Comparison of ENCODE assay signal across 9 mouse cellular contexts in the genomic region with DNA sequence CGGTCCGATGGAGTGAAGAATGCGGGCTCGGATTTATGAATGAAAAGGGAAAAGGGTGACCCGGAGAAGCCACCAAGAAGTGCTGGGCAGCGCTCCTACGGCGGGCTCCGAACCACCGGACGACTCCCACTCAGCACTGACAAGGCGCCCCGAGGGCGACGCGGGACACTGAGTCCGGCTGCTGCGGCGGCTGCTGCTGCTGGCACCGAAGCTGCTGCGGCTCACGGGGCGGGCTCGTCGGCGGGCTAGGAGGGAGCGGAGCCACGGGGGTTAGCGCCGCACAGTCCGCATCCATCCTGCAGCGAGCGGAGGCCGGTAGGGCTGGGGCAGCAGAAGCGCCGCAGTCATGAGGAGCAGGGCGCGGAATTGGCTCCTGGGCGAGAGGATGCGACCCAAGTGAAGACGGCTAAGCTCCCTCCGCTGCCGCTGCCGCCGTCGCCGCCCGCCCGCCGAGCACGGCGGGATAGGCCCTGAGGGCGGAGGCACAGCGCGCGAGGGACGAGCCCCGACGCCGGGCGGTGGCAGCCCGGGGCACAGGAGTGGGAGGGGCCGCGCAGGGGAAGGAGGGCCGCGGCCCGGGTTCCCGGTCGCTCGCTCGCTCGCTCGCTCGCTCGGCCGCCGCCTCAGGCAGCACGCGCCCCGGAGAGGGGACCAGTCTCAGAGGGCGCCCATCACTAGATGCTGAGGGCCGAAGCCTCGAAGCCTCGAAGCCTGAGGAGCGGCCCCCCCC. TPM values are rescaled to one million over a fixed set of nuclear protein-coding genes. Genes with fewer than 3 reads are reported as not detected.
DNase-seq lines count a peak whose midpoint lies in the region; ATAC-seq and TF ChIP-seq lines count a peak whose summit lies in the region.
"Had no signal": no experiment of that assay in that cellular context is flagged by ENCODE, and none has a peak within 500 bp of the region (broad histone marks: within the 10 kb centered on the region; RNA-seq: fewer than 3 reads in every experiment).

No protein-coding gene starts in this region.

- ATAC-seq in frontal cortex, adult (ENCODE audit: low TSS enrichment), result peak; percentile 41
- peak; percentile 64 for ATAC-seq in hindbrain, embryonic 13.5 days (ENCODE audit: low FRiP score)

- peak overlapping the region; percentile 89 for H3K4me2 ChIP-seq in hindbrain, embryonic 13.5 days

- H3K27ac ChIP-seq in ES-Bruce4 (ENCODE audit: insufficient read depth, low read length), result no peak overlapping the region
- peak overlapping the region; percentile 98 for H3K27ac ChIP-seq in hindbrain, embryonic 13.5 days

- peak overlapping the region; percentile 98 for H3K4me3 ChIP-seq in ES-Bruce4 (ENCODE audit: low read depth, low read length)
- peak overlapping the region; percentile 73 for H3K4me3 ChIP-seq in hindbrain, embryonic 13.5 days

- under 1% methylated on average over 64 of the region's 85 CpGs for WGBS in hindbrain, embryonic 13.5 days

- DNase-seq in c-Kit-negative CD71-positive TER-119-positive erythroid progenitor cells, embryonic 14.5 days (ENCODE audit: low read depth, low spot score), result peak; percentile 78
- peak; percentile 63 to 64 for DNase-seq in layer of hippocampus, postnatal 36 days
- peak; percentile 79 for DNase-seq in lung, postnatal 25 days (ENCODE audit: low spot score)
- peak; percentile 53 for DNase-seq in retina, postnatal 7 days (ENCODE audit: low read depth, low spot score)
- peak; percentile 64 to 83 for DNase-seq in urinary bladder, adult 18-20 months (ENCODE audit: low spot score in 2 of 2)

- no peak for TF ChIP-seq EP300 in ES-Bruce4 (IDR thresholded peaks at IDR 0.05; ENCODE audit: insufficient read depth, low read depth, low read length)

- peaks cover 21% of the 10 kb centered on the region for H3K36me3 ChIP-seq in ES-Bruce4 (ENCODE audit: control insufficient read depth, insufficient read depth, low read length, poor library complexity, severe bottlenecking)
- H3K36me3 ChIP-seq in hindbrain, embryonic 13.5 days, result no peaks in the 10 kb centered on the region

- no peaks in the 10 kb centered on the region for H3K4me1 ChIP-seq in ES-Bruce4 (ENCODE audit: control insufficient read depth, insufficient read depth, low read length)
- H3K4me1 ChIP-seq in hindbrain, embryonic 13.5 days (replicated peaks), result peaks cover 27% of the 10 kb centered on the region

- H3K27me3 ChIP-seq in ES-Bruce4 (ENCODE audit: control insufficient read depth, insufficient read depth, low read length, poor library complexity, severe bottlenecking), result no peaks in the 10 kb centered on the region
- peaks cover 3% of the 10 kb centered on the region; the same call in 1 of the 2 replicates for H3K27me3 ChIP-seq in hindbrain, embryonic 13.5 days

- H3K9me3 ChIP-seq in ES-Bruce4 (replicated peaks; ENCODE audit: control insufficient read depth, insufficient read depth, low read length, poor library complexity, severe bottlenecking), result no peaks in the 10 kb centered on the region
- no peaks in the 10 kb centered on the region for H3K9me3 ChIP-seq in hindbrain, embryonic 13.5 days

- TF ChIP-seq POLR2A in ES-Bruce4 (IDR thresholded peaks at IDR 0.05; ENCODE audit: insufficient read depth, low read length), result no peak

- no peak for TF ChIP-seq CTCF in ES-Bruce4 (IDR thresholded peaks at IDR 0.05; ENCODE audit: low read depth, low read length)

- H3K9ac ChIP-seq in ES-Bruce4 (ENCODE audit: low read depth, poor library complexity, severe bottlenecking), result peak overlapping the region; percentile 98
- H3K9ac ChIP-seq in hindbrain, embryonic 13.5 days, result peak overlapping the region; percentile 91

RNA-seq across cellular contexts. Expression of a gene that starts 0.7 kb away (rescaled TPM):
- 466 and 478 TPM in 2 replicates for polyA plus RNA-seq in ES-Bruce4 (2011; ENCODE audit: insufficient read depth, insufficient read length, low read depth, missing spikeins)
- 56.5 and 60.0 TPM in 2 replicates for polyA plus RNA-seq in hindbrain, embryonic 13.5 days (2015; fragmentation: Nextera tagmentation; extraction: Ambion mirVana)
- 100 to 1,000 TPM; 181 to 211 TPM for total RNA-seq in layer of hippocampus, postnatal 36 days (2021)

RNA-seq across cellular contexts. Expression of a gene that starts 55.3 kb away (rescaled TPM):
- polyA plus RNA-seq in ES-Bruce4 (2011; ENCODE audit: insufficient read depth, insufficient read length, low read depth, missing spikeins), result 0.75 TPM in 1 of 2 replicates, not detected in the other
- polyA plus RNA-seq in hindbrain, embryonic 13.5 days (2015; fragmentation: Nextera tagmentation; extraction: Ambion mirVana), result not detected in 2 replicates
- 1 to 10 TPM in 1 of 2 experiments, under 1 TPM in 1; 0.66 to 1.7 TPM for total RNA-seq in layer of hippocampus, postnatal 36 days (2021)
- total RNA-seq: heart, adult 18-20 months had no signal
